Mouse (Mus musculus) neural tube, embryonic 14.5 days (tissue): ENCODE measurements around the gene Zfp758. TPM values are rescaled to one million over a fixed set of nuclear protein-coding genes. Genes with fewer than 3 reads are reported as not detected.
"Not testable (repeated sequence)": the region's sequence is repeated elsewhere in the genome, so short reads cannot be mapped to it uniquely, and the experiment has no call there.

ENCODE experiments used
- ATAC-seq: fragments of 200-750 bp; cut with Nextera tagmentation; 2 replicates; pipeline ENCODE4 v1.8.0; 2017; ENCODE audit warnings: low read depth, mild to moderate bottlenecking, moderate TSS enrichment, moderate library complexity
- H3K27ac ChIP-seq: fragments of 300-500 bp; sonication (generic); 2 replicates; pipeline ENCODE4 v1.5.1; 2014; ENCODE audit warnings: low read depth, mild to moderate bottlenecking, control low read depth, low read length, moderate library complexity, mixed read lengths
- H3K27me3 ChIP-seq: fragments of 300-500 bp; sonication (generic); 2 replicates; pipeline ENCODE4 v1.6.1; 2014; ENCODE audit warnings: low read length; ENCODE audit not compliant: control insufficient read depth, insufficient read depth
- H3K36me3 ChIP-seq: fragments of 300-500 bp; sonication (generic); 2 replicates; pipeline ENCODE4 v1.6.1; 2014; ENCODE audit warnings: low read length, mixed read lengths; ENCODE audit not compliant: control insufficient read depth, insufficient read depth
- H3K4me1 ChIP-seq: fragments of 300-500 bp; sonication (generic); 2 replicates; pipeline ENCODE4 v1.6.1; 2014; ENCODE audit warnings: low read length; ENCODE audit not compliant: control insufficient read depth, insufficient read depth
- H3K4me2 ChIP-seq: fragments of 300-500 bp; sonication (generic); 2 replicates; pipeline ENCODE4 v1.6.1; 2014; ENCODE audit warnings: mild to moderate bottlenecking, low read depth, low read length, control low read depth
- H3K4me3 ChIP-seq: fragments of 300-500 bp; sonication (generic); 2 replicates; pipeline ENCODE4 v1.5.1; 2014; ENCODE audit warnings: low read depth, low read length, control low read depth, mixed read lengths
- H3K9ac ChIP-seq: fragments of 300-500 bp; sonication (generic); replicated peaks from 2 replicates; pipeline ENCODE4 v1.6.1; 2014; ENCODE audit warnings: low read depth, mild to moderate bottlenecking, control low read depth, low read length, mixed read lengths
- H3K9me3 ChIP-seq: fragments of 300-500 bp; sonication (generic); 2 replicates; pipeline ENCODE4 v1.6.1; 2016; ENCODE audit warnings: low read length; ENCODE audit not compliant: control insufficient read depth
- WGBS: fragments of 180-500 bp; shearing (Covaris S2); extraction: QIAGEN DNeasy Blood & Tissue Kit; methylation state at CpG from one replicate; pipeline ENCODE4 v1.1.7; 2014; 5-methylcytosine and 5-hydroxymethylcytosine counted together
- polyA plus RNA-seq: library from polyadenylated mRNA; unstranded; fragments of >200 nt; fragmentation: Nextera tagmentation; extraction: Ambion mirVana; gene quantifications from 2 replicates; pipeline ENCODE4 v1.2.1, GENCODE M21; 2014

Zfp758 gene
- 10.4 and 11.4 TPM in 2 replicates for polyA plus RNA-seq

DNA sequence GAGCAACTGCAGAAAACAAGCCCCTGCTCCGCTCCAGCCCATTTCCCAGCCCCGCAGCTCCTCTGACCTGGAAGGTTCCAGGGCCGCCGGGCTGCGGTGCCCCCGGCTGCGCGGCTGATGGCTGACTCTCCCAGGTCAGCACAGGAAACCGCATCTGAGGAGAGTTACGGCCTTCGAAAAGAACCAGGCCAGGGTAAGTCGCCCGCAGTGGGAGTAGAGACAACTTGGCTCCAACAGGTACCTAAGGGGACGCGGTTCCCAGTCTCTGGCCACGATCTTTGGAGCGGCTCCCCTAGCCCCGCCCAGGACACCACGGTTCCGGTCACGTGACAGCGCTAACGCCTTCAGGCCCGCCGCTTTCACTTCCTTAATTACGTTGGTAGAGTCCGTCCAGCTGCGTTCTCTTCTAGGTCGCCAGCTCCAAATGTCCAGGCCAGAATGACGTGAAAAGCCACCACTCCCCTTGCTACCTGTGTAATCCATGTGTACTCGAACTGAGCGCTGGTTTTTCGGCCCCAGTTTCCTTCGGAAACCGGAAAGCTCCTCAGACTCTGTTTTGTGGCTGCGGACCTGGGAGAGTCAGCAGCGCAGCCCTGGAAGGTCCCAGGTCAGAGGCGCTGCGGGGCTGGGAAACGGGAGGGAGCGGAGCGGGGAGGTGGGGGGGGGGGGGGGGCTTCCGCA, at the start of gene Zfp758, which contains the start of gene Zfp944:
Gene Zfp758, plus strand, starts transcription at position 353 of the 681 bp plus-strand sequence.
Gene Zfp944, minus strand, starts transcription at position 300 of the 681 bp plus-strand sequence.
- peak; percentile 97 for ATAC-seq
- Histone ChIP-seq H3K27ac (peak within 1 kb of the TSS; percentile 44; the same call in 1 of the 2 replicates), H3K9ac (peak within 1 kb of the TSS; percentile 64), H3K4me2 (peak within 1 kb of the TSS; percentile 53), H3K4me3 (peak within 1 kb of the TSS; percentile 50)
- not testable (repeated sequence) for H3K9me3 ChIP-seq, H3K36me3 ChIP-seq, H3K4me1 ChIP-seq, H3K27me3 ChIP-seq
- under 1% methylated on average over 27 of the region's 43 CpGs for WGBS

DNA sequence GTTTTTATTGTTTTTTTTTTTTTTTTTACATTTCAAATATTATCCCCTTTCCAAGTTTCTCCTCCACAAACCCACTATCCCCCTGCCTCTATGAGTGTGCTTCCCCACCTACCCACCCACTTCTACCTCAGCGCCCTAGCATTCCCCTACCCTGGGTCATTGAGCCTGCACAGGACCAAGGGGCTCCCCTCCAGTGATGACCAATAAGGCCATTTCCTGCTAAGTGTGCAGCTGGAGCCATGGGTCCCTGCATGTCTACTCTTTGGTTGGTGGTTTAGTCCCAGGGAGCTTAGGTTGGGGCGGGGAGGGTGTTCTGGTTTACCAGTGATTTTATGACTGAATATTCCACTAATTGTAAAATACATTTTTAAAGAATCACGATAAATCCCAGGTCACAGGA, 47.0 kb upstream of the Zfp758 start:
- not testable (repeated sequence) for H3K36me3 ChIP-seq, H3K4me1 ChIP-seq, H3K9me3 ChIP-seq, H3K27me3 ChIP-seq
- H3K9ac ChIP-seq = peak overlapping the region; percentile 44; the same call in 1 of the 2 replicates
- peak; percentile 84 for ATAC-seq
- peak overlapping the region; percentile 45 for H3K4me2 ChIP-seq
- peak overlapping the region; percentile 64; the same call in 1 of the 2 replicates for H3K27ac ChIP-seq
- H3K4me3 ChIP-seq = peak overlapping the region; percentile 52
- WGBS = 0% methylated on average over 3 of the region's 3 CpGs

DNA sequence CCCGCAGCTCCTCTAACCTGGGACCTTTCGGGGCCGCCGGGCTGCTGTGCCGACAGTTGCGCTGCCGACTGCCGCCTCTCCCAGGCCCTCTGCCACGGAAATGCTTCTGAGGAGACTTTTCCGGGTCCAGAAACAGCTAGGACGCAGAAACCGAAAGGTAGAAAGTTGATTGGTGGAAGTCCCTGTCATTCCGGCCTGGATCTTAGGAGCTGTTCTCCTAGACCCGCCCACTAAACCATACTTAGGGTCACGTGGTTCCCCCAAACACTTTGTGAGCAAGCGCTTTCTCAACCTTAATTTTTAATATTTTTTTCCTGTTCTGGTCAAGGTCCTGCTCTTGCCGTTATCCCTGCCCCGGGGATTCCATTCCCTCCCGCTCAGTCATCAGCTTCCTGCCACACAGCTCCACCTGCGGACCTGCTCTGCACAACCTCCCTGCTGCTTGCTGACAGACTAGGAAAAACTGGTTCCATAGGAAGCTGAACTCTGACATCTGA, 46.5 kb upstream of the Zfp758 start, which contains the start of gene CT030661.1:
Gene CT030661.1, minus strand, starts transcription at position 108 of the 497 bp plus-strand sequence.
- not testable (repeated sequence) for H3K4me1 ChIP-seq, H3K36me3 ChIP-seq, H3K9me3 ChIP-seq, H3K27me3 ChIP-seq
- WGBS = under 1% methylated on average over 20 of the region's 20 CpGs
- Histone ChIP-seq H3K4me3 (peak within 1 kb of the TSS; percentile 52), H3K9ac (peak within 1 kb of the TSS; percentile 44; the same call in 1 of the 2 replicates), H3K4me2 (peak within 1 kb of the TSS; percentile 45), H3K27ac (peak within 1 kb of the TSS; percentile 64; the same call in 1 of the 2 replicates)
- ATAC-seq = peak; percentile 100

DNA sequence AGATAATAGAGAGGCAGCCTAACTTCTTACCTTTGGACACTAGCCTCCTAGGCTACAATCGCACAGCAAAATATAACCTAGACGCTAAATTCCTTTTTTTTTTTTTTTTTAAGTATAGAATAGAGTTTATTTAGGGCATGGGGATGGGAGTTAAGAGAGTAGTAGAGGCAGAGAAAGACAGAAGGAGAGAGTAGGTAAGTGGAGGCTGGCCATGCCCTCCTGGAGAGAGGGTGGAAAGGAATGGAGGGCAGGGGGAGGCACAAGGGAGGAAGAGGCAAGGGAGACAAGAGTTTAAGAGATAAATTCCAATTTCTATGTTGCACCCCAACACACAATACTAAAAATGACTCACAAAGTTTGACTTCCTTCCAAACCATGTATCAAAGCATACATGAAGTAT, 46.0 kb upstream of the Zfp758 start:
- Histone ChIP-seq H3K9ac (peak overlapping the region; percentile 44; the same call in 1 of the 2 replicates), H3K4me2 (peak overlapping the region; percentile 42), H3K4me3 (peak overlapping the region; percentile 52)
- H3K27ac ChIP-seq, H3K9me3 ChIP-seq, H3K36me3 ChIP-seq, H3K4me1 ChIP-seq, H3K27me3 ChIP-seq: not testable (repeated sequence)
- 19% methylated on average over 2 of the region's 2 CpGs for WGBS
- peak; percentile 15; the same call in 1 of the 2 replicates for ATAC-seq

DNA sequence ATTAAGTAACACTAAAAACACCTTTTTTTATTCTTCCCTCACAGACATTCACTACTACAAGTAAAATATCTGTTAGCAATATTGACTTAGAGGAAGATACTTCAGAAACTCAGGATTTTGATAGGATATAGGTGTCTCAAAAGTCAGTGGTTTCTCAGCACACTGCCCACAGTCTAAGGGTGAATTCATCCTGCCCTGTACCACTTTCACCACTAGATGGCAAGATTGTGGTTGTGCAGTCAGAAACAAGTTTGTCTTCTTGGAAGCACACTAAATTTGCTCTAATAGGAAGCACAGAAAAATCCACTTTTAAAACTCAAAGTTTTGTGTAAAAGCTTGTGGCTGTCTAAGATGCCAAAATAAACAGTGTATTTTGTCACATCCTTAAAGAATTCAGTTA, 8.5 kb upstream of the Zfp758 start:
- Histone ChIP-seq H3K27ac (no peak overlapping the region), H3K9me3 (no peaks in the 10 kb centered on the region), H3K4me3 (no peak overlapping the region), H3K9ac (no peak overlapping the region), H3K4me1 (no peaks in the 10 kb centered on the region), H3K36me3 (peaks cover 7% of the 10 kb centered on the region; the same call in 1 of the 2 replicates), H3K4me2 (no peak overlapping the region), H3K27me3 (no peaks in the 10 kb centered on the region)
- ATAC-seq = no peak

DNA sequence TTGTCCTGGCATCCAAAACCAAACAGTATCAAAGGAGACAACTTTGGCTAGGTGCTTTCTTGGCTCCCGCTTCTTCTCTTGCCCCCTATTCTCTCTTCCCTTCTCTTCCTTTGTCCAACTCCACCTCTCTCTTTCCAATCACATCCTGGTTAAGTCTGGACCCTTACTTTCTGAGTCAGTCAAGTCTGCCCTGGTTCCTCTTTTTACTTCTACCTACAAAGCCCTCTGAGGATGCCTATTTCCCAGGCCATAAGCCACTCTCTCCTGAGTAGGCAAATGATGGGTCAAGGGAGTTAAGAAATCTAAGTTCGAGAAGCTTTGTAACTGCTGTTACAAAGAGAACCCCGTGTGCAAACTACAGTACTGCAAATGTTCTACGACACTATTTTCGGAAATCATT, 681 bp upstream of the Zfp758 start:
- Histone ChIP-seq H3K9ac (peak overlapping the region; percentile 32; the same call in 1 of the 2 replicates), H3K36me3 (peaks cover 7% of the 10 kb centered on the region; the same call in 1 of the 2 replicates), H3K4me2 (peak overlapping the region; percentile 53), H3K27me3 (no peaks in the 10 kb centered on the region), H3K9me3 (peaks cover 3% of the 10 kb centered on the region; the same call in 1 of the 2 replicates), H3K4me1 (peaks cover 9% of the 10 kb centered on the region; the same call in 1 of the 2 replicates), H3K4me3 (peak overlapping the region; percentile 50), H3K27ac (no peak overlapping the region)
- 28% methylated on average over 5 of the region's 5 CpGs for WGBS
- ATAC-seq = peak; percentile 16; the same call in 1 of the 2 replicates

DNA sequence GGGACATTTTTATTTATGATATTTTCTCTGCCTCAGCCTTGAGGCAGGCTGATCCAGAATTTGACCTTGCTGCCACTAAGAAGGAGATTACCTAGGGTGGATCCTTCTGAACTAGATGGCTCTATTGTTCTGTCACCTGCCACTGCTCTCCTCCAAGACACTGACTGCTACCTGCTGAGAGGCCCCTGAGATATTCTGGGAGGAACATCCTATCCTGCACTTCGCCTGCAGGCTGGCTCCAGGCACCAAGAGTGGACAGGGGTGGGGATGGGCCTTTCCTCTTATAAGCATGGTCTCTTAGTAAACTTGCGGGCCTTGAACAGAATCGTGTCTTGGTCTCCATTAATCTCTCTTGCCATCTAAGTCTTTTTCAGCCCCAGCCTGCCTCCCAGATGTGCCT, 2.6 kb downstream of the Zfp758 start:
- Histone ChIP-seq H3K9ac (no peak overlapping the region), H3K36me3 (no peaks in the 10 kb centered on the region), H3K4me3 (no peak overlapping the region), H3K27me3 (no peaks in the 10 kb centered on the region), H3K4me1 (peaks cover 9% of the 10 kb centered on the region; the same call in 1 of the 2 replicates), H3K9me3 (peaks cover 13% of the 10 kb centered on the region), H3K4me2 (no peak overlapping the region), H3K27ac (no peak overlapping the region)
- ATAC-seq = no peak
- 98% methylated on average over 3 of the region's 3 CpGs for WGBS

DNA sequence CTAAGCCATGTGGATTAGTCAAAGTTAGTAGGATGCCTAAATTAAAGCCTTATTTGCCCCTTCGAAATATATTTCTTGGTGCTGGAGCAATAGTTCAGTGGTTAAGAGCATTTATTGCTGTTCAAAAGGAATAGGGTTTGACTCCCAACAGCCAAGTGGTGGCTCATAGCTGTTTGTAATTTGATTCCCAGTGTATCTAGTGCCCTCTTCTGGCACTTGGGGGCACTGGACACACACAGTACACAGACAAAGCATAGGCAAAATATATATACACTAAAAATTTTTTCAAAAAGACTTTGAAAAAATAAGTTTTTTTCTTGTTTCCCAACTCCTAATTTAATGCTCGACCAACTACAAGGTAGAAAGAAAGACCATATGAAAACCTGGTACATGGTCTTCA, 49.5 kb downstream of the Zfp758 start:
- ATAC-seq = no peak
- WGBS = 83% methylated on average over 2 of the region's 2 CpGs
- Histone ChIP-seq H3K9me3 (no peaks in the 10 kb centered on the region), H3K4me3 (no peak overlapping the region), H3K27ac (no peak overlapping the region), H3K9ac (no peak overlapping the region), H3K4me2 (no peak overlapping the region), H3K4me1 (no peaks in the 10 kb centered on the region), H3K36me3 (no peaks in the 10 kb centered on the region), H3K27me3 (no peaks in the 10 kb centered on the region)

DNA sequence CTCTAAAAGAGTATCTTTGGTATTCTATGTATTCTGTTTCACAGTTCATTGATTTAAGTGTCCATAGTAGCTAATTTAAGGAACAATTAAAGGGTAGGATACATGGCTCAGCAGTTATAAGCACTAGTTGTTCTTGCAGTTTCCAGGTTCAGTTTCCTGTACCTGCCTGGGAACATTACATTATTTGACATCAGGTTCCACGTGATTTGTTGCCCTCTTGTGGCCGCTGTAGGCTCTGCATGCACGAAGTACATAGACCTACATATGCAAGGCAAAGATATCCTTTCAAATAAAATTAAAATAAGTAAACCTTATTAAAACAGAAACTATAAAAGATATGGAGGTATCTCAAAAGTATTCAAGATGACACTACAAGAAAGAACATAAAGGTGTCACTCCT, 56.3 kb downstream of the Zfp758 start:
- WGBS = under 1% methylated on average over 3 of the region's 3 CpGs
- Histone ChIP-seq H3K4me2 (no peak overlapping the region), H3K36me3 (no peaks in the 10 kb centered on the region), H3K4me1 (no peaks in the 10 kb centered on the region), H3K9ac (no peak overlapping the region), H3K4me3 (no peak overlapping the region), H3K9me3 (no peaks in the 10 kb centered on the region), H3K27me3 (no peaks in the 10 kb centered on the region), H3K27ac (no peak overlapping the region)
- ATAC-seq = peak; percentile 66; the same call in 1 of the 2 replicates
